Mouse (Mus musculus) lung, postnatal 0 days (tissue): ENCODE results near the gene Dok5.

Experiments
- CTCF ChIP-seq: IDR thresholded peaks from 2 replicates; pipeline ENCODE4 v1.5.1; 2016; ENCODE audit warnings: antibody characterized with exemption, mild to moderate bottlenecking
- EP300 ChIP-seq: IDR thresholded peaks from 2 replicates; pipeline ENCODE4 v1.6.1; 2016; ENCODE audit warnings: antibody characterized with exemption, mild to moderate bottlenecking, control low read depth

DNA sequence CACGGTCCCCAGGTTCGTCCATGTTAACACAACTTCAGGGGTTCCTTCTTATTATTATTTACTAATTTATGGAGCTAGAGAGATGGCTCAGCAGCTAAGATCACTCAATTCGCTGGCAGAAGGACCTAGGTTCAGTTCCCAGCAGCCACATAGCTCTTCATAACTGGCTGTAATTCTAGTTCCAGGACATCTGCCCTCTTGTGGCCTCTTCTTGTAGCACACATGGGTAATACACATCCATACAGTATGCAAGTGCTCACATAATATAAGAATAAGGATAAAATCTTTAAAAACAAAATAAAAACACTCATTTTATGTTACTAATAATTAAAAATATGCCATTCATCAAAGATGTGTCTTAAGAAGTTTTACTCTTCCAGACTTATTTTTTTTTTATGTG, 23.9 kb upstream of the Dok5 start:
- TF ChIP-seq CTCF (peak; percentile 16; the same call in 1 of the 2 replicates), EP300 (no peak)
